Comparison of ENCODE assay signal across 9 mouse cellular contexts in genomic region chr1:72945750-72946102, GRCm38 (mm10).
A peak's percentile ranks its signal among the peaks of the same experiment; 100 is the strongest.
DNase-seq lines count a peak whose midpoint lies in the region; ATAC-seq and TF ChIP-seq lines count a peak whose summit lies in the region.
"Had no signal": no experiment of that assay in that cellular context is flagged by ENCODE, and none has a peak within 500 bp of the region (broad histone marks: within the 10 kb centered on the region; RNA-seq: fewer than 3 reads in every experiment).

No protein-coding gene starts in this region.

- no peaks in the 10 kb centered on the region for H3K9me3 ChIP-seq in kidney, postnatal 0 days (replicated peaks; ENCODE audit: low read length)
- no peaks in the 10 kb centered on the region for H3K9me3 ChIP-seq in forebrain, embryonic 14.5 days (replicated peaks; ENCODE audit: control insufficient read depth, low read length)
- H3K9me3 ChIP-seq in limb, embryonic 14.5 days (ENCODE audit: control insufficient read depth, low read length) = no peaks in the 10 kb centered on the region
- H3K9me3 ChIP-seq in neural tube, embryonic 15.5 days (replicated peaks) = no peaks in the 10 kb centered on the region

- ATAC-seq in kidney, postnatal 0 days (replicated peaks; ENCODE audit: low FRiP score, low read depth) = no peak
- 0 out of 2 replicates have a peak, but pooled peaks have one; percentile 15 for ATAC-seq in forebrain, embryonic 14.5 days
- ATAC-seq in limb, embryonic 14.5 days (ENCODE audit: low FRiP score, low read depth) = no peak
- ATAC-seq in neural tube, embryonic 15.5 days (ENCODE audit: low FRiP score) = no peak
- no peak for ATAC-seq in activated CD4-positive, CD25-positive, alpha-beta regulatory T cell, adult 4 months

- WGBS in kidney, postnatal 0 days = 18% methylated on average over 9 of the region's 9 CpGs
- 11% methylated on average over 9 of the region's 9 CpGs for WGBS in forebrain, embryonic 14.5 days
- WGBS in limb, embryonic 14.5 days = 20% methylated on average over 9 of the region's 9 CpGs
- 12% methylated on average over 9 of the region's 9 CpGs for WGBS in neural tube, embryonic 15.5 days

- TF ChIP-seq CTCF in kidney, postnatal 0 days (IDR thresholded peaks at IDR 0.05; ENCODE audit: low read depth) = no peak

- H3K27ac ChIP-seq in kidney, postnatal 0 days = peak overlapping the region; percentile 26; the same call in 1 of the 2 replicates
- no peak overlapping the region for H3K27ac ChIP-seq in forebrain, embryonic 14.5 days (ENCODE audit: low read depth, low read length)
- no peak overlapping the region for H3K27ac ChIP-seq in limb, embryonic 14.5 days (replicated peaks; ENCODE audit: low read depth, low read length)
- H3K27ac ChIP-seq in neural tube, embryonic 15.5 days (replicated peaks) = no peak overlapping the region
- H3K27ac ChIP-seq: left cerebral cortex, adult 2 months had no signal

- H3K4me3 ChIP-seq in kidney, postnatal 0 days (replicated peaks; ENCODE audit: low read depth, low read length) = peak overlapping the region; percentile 11; the same call in 1 of the 2 replicates
- H3K4me3 ChIP-seq in forebrain, embryonic 14.5 days (ENCODE audit: low read depth, low read length) = no peak overlapping the region
- H3K4me3 ChIP-seq in limb, embryonic 14.5 days (replicated peaks; ENCODE audit: low read length) = 0 out of 2 replicates have a peak overlapping the region, but pooled peaks have one; percentile 4
- no peak overlapping the region for H3K4me3 ChIP-seq in neural tube, embryonic 15.5 days (replicated peaks)
- H3K4me3 ChIP-seq: left cerebral cortex, adult 2 months had no signal

- H3K4me1 ChIP-seq in kidney, postnatal 0 days (replicated peaks; ENCODE audit: insufficient read depth, low read length) = peaks cover 15% of the 10 kb centered on the region
- H3K4me1 ChIP-seq in forebrain, embryonic 14.5 days (ENCODE audit: control insufficient read depth, insufficient read depth, low read length) = peaks cover 5% of the 10 kb centered on the region
- peaks cover 15% of the 10 kb centered on the region for H3K4me1 ChIP-seq in limb, embryonic 14.5 days (ENCODE audit: control insufficient read depth, insufficient read depth, low read length)
- peaks cover 15% of the 10 kb centered on the region for H3K4me1 ChIP-seq in neural tube, embryonic 15.5 days

- H3K4me2 ChIP-seq in kidney, postnatal 0 days (ENCODE audit: low read length) = peak overlapping the region; percentile 51
- peak overlapping the region; percentile 38 for H3K4me2 ChIP-seq in forebrain, embryonic 14.5 days (ENCODE audit: low read length)
- peak overlapping the region; percentile 47 for H3K4me2 ChIP-seq in limb, embryonic 14.5 days (replicated peaks; ENCODE audit: low read depth, low read length, severe bottlenecking)
- peak overlapping the region; percentile 48 for H3K4me2 ChIP-seq in neural tube, embryonic 15.5 days

- no peak for TF ChIP-seq POLR2A in limb, embryonic 14.5 days (IDR thresholded peaks at IDR 0.05; ENCODE audit: borderline replicate concordance, extremely low read depth, insufficient read depth, insufficient read length)

- no peak for DNase-seq in kidney, postnatal 0 days (ENCODE audit: low spot score)
- DNase-seq in kidney, postnatal 4 days = no peak
- no peak for DNase-seq in forebrain, embryonic 14.5 days (ENCODE audit: low spot score)
- no peak for DNase-seq in limb, embryonic 14.5 days (ENCODE audit: low spot score)
- no peak for DNase-seq in left cerebral cortex, adult 9 months (ENCODE audit: low spot score in 2 of 2)
- no peak for DNase-seq in testis, postnatal 14 days (ENCODE audit: low spot score)

- H3K27me3 ChIP-seq in kidney, postnatal 0 days (ENCODE audit: insufficient read depth, low read length) = no peaks in the 10 kb centered on the region
- no peaks in the 10 kb centered on the region for H3K27me3 ChIP-seq in forebrain, embryonic 14.5 days (replicated peaks; ENCODE audit: control insufficient read depth, insufficient read depth, low read length)
- no peaks in the 10 kb centered on the region for H3K27me3 ChIP-seq in limb, embryonic 14.5 days (ENCODE audit: control insufficient read depth, insufficient read depth, low read length)
- H3K27me3 ChIP-seq in neural tube, embryonic 15.5 days (replicated peaks) = no peaks in the 10 kb centered on the region

- no peak overlapping the region for H3K9ac ChIP-seq in kidney, postnatal 0 days (ENCODE audit: low read depth, low read length)
- H3K9ac ChIP-seq in forebrain, embryonic 14.5 days (ENCODE audit: low read length) = no peak overlapping the region
- no peak overlapping the region for H3K9ac ChIP-seq in limb, embryonic 14.5 days (ENCODE audit: low read depth, low read length, severe bottlenecking)
- H3K9ac ChIP-seq in neural tube, embryonic 15.5 days (replicated peaks) = no peak overlapping the region

- H3K36me3 ChIP-seq in kidney, postnatal 0 days (ENCODE audit: insufficient read depth, low read length) = no peaks in the 10 kb centered on the region
- no peaks in the 10 kb centered on the region for H3K36me3 ChIP-seq in forebrain, embryonic 14.5 days (ENCODE audit: control insufficient read depth, insufficient read depth, low read length)
- H3K36me3 ChIP-seq in limb, embryonic 14.5 days (ENCODE audit: control insufficient read depth, insufficient read depth, low read length) = no peaks in the 10 kb centered on the region
- no peaks in the 10 kb centered on the region for H3K36me3 ChIP-seq in neural tube, embryonic 15.5 days

Comparison
In these comparisons a context has a peak if more than half of its experiments do, and no peak if none do; other contexts are left out.
1. H3K4me3 ChIP-seq: peak in kidney, postnatal 0 days (single experiment) and limb, embryonic 14.5 days (single experiment); none in forebrain, embryonic 14.5 days (single experiment) and neural tube, embryonic 15.5 days (single experiment).
2. Peak in every context shown above with its lines, with median percentiles within 50 percentile points of each other: H3K4me2 ChIP-seq.